Mouse (Mus musculus): ENCODE measurements around the gene Bag5. TPM values are rescaled to one million over a fixed set of nuclear protein-coding genes. Genes with fewer than 3 reads are reported as not detected.
"Not testable (repeated sequence)": the region's sequence is repeated elsewhere in the genome, so short reads cannot be mapped to it uniquely, and the experiment has no call there.

Bag5 gene
- polyA plus RNA-seq, 1 experiment from 2014 or later: 51.4 TPM

DNA sequence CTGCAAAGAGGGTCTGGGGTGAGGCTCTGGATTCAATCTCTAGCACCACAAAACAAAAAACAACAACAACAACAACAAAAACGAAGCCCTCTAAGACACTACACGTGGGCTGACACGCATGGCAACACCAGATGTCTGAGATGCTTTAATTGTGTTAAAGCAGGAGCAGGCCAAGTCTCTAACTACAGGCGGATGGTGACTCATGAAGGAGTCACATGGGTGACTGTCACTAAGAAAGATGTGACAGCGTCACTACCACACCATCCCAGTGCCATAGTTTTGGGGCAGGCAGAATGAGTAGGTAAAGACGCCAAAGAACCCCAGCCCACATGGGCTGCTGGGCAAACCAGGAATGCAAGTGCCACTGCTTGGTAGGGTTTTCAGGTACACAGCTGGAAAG is 39.4 kb upstream of the Bag5 start:
- 86% methylated on average over 6 of the region's 6 CpGs for WGBS
- ATAC-seq (replicated peaks; ENCODE audit: low FRiP score): no peak
- H3K27me3 ChIP-seq: no peaks in the 10 kb centered on the region
- H3K9ac ChIP-seq: no peak overlapping the region
- no peaks in the 10 kb centered on the region for H3K36me3 ChIP-seq
- no peak overlapping the region for H3K4me2 ChIP-seq
- no peak overlapping the region for H3K4me3 ChIP-seq (replicated peaks)
- no peaks in the 10 kb centered on the region for H3K9me3 ChIP-seq (replicated peaks)
- H3K27ac ChIP-seq: no peak overlapping the region
- peaks cover 4% of the 10 kb centered on the region; the same call in 1 of the 2 replicates for H3K4me1 ChIP-seq

DNA sequence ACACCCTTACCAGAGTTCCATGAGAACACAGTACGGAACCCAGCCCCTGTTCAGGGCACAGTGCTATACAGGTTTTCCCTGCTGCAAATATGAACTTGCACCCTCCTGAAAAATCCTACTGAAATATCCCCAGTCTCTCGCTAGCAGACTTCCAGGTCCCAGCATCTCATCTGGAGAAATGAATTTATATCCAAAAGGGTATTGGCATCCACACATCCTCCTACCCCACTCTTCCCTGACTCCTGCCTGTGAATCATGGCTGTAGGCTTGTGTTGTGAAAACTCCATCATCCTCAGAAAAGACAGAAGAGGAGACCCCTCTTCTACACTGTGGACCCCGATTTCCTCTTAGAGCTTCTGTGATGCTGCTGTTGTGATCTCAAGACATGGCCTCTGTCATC is 37.7 kb upstream of the Bag5 start:
- Histone ChIP-seq H3K27me3 (no peaks in the 10 kb centered on the region), H3K9ac (no peak overlapping the region), H3K9me3 (replicated peaks) (no peaks in the 10 kb centered on the region), H3K4me2 (no peak overlapping the region), H3K27ac (no peak overlapping the region), H3K36me3 (no peaks in the 10 kb centered on the region), H3K4me1 (peaks cover 14% of the 10 kb centered on the region), H3K4me3 (replicated peaks) (no peak overlapping the region)
- WGBS: 90% methylated on average over 3 of the region's 3 CpGs
- no peak for ATAC-seq (replicated peaks; ENCODE audit: low FRiP score)

DNA sequence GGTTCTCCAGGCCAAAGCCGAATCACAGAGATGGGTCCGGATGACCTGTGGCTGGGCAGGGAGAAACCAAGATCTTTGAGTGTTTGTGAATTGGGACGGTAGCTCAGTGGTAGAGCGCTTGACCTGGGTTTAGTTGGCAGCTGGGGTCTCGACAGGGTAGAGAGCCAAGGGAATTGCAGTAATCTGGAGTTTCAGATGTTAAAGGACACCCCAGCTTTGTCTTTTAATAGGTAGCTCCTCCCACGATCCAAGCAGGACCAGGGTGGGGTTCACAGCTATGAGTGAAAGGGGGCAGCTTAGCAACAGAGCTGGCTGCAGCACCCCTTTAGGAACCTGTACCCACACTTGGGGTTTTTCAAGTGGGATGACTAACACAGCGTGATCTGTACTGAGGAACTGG is 34.4 kb upstream of the Bag5 start:
- Histone ChIP-seq H3K9me3 (replicated peaks) (no peaks in the 10 kb centered on the region), H3K27ac (no peak overlapping the region), H3K4me2 (no peak overlapping the region), H3K4me3 (replicated peaks) (no peak overlapping the region), H3K36me3 (no peaks in the 10 kb centered on the region), H3K4me1 (peaks cover 32% of the 10 kb centered on the region), H3K9ac (no peak overlapping the region), H3K27me3 (no peaks in the 10 kb centered on the region)
- no peak for ATAC-seq (replicated peaks; ENCODE audit: low FRiP score)
- WGBS: 80% methylated on average over 7 of the region's 7 CpGs

DNA sequence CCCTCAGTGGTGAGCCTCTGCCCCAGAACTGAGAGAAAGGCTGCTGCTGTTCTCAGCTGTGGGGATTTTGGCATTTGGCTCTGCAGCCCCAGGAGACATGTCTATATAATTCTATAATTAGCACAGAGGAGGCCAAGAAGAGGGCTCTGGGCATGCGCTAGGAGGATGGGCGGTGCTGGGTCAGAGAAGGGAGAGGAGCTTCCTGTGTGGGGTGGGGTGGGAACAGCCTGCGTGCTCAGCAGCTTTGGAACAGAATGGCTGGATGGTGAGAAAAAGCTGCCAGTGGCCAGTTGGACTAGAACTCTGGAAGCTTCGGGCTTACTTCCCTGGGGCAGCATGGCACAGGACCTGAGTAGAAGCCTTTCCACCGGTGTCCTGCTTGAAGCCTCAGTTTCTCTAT is 33.0 kb upstream of the Bag5 start:
- Histone ChIP-seq H3K9ac (no peak overlapping the region), H3K4me1 (peaks cover 32% of the 10 kb centered on the region), H3K36me3 (no peaks in the 10 kb centered on the region), H3K27ac (peak overlapping the region; percentile 81), H3K4me2 (no peak overlapping the region; the same call in 1 of the 2 replicates), H3K9me3 (replicated peaks) (no peaks in the 10 kb centered on the region), H3K27me3 (no peaks in the 10 kb centered on the region), H3K4me3 (replicated peaks) (no peak overlapping the region)
- 50% methylated on average over 5 of the region's 5 CpGs for WGBS
- peak; percentile 73 for ATAC-seq (replicated peaks; ENCODE audit: low FRiP score)

DNA sequence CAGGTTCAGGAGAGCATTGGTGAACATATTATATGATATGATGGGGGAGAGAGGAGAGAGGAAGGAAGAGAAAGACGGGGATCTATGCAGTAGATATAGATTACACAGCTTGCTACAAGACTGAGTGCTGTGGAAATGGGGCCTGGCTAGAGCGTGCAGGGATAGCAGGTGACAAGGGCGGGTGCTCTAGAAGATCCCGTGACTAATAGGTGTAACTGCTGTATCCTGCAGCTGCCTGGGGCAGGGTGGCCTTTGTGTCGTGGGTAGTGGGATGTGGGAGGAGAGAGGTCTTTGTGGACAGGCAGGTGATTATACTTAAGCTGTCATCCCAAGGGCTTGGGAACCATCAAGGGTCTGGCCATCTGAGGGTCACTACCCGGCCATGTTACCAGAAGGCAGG is 32.2 kb upstream of the Bag5 start:
- no peak for ATAC-seq (replicated peaks; ENCODE audit: low FRiP score)
- no peak overlapping the region for H3K9ac ChIP-seq
- H3K9me3 ChIP-seq (replicated peaks): no peaks in the 10 kb centered on the region
- peak overlapping the region; percentile 81 for H3K27ac ChIP-seq
- H3K27me3 ChIP-seq: no peaks in the 10 kb centered on the region
- H3K4me2 ChIP-seq: no peak overlapping the region
- no peaks in the 10 kb centered on the region for H3K36me3 ChIP-seq
- H3K4me3 ChIP-seq (replicated peaks): no peak overlapping the region
- H3K4me1 ChIP-seq: peaks cover 32% of the 10 kb centered on the region
- WGBS: 67% methylated on average over 6 of the region's 6 CpGs

DNA sequence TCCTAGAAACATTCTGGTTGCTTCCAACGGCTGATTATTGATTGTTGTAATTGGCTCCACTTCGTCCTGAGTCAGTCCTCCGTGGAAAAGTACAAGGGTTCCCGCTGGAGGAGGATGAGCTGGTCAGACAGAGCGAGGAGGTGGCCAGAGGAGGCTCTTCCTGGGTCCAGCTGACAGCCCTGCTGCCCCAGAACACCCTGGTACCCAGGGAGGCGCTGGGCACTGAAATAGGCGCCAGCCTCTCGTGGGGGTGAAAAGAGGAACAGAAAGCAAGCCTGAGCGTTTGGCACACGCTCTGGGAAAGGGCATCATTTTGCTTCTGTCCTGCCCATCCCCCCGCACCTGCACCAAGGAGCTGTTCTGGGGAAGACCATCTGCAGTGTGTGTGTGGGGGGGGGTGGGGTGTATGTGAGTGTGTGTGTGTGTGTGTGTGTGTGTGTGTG is 30.9 kb upstream of the Bag5 start:
- no peaks in the 10 kb centered on the region for H3K36me3 ChIP-seq
- no peak overlapping the region for H3K4me3 ChIP-seq (replicated peaks)
- no peak overlapping the region for H3K4me2 ChIP-seq
- ATAC-seq (replicated peaks; ENCODE audit: low FRiP score): 0 out of 2 replicates have a peak, but pooled peaks have one; percentile 16
- no peaks in the 10 kb centered on the region for H3K9me3 ChIP-seq (replicated peaks)
- H3K4me1 ChIP-seq: peaks cover 32% of the 10 kb centered on the region
- WGBS: 59% methylated on average over 11 of the region's 11 CpGs
- peak overlapping the region; percentile 67 for H3K27ac ChIP-seq
- no peak overlapping the region for H3K9ac ChIP-seq
- H3K27me3 ChIP-seq: no peaks in the 10 kb centered on the region

DNA sequence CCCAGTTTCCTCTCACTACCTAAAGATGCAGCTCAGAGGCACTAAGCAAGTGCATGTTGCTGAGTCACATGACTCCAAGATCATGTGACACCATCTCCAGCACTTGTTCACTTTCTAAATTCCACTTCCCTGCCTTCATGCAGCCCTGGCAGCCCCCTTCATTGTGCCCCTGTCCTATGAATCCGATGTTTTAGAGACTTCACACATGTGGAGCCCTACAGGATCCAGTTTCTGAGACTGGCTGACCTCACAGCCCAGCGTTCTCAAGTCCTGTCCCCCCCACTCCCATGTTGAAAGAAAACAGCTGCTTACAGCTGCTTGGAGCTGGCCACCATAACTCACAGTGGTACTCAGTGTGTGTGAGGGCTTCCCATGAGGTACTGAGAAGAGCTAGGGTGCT is 30.4 kb upstream of the Bag5 start:
- H3K4me2 ChIP-seq: no peak overlapping the region

DNA sequence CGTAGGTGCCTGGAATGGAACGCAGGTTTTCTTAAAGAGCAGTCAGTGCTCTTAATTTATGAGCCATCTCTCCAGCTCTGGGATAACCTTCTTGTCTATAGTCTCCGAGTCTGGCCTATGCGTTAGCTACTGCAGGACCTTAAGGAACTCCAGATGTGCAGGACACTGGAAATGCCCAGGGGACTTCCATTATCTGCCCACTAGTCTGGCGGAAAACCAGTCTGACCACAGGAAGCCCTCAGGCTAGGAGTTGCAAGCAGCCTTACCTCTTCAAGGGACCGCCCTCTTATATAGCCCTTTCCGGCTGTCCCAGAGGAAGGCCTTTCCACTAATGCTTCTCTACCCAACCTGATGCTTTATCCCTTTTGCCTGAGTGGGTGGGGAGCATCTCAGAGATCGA is 28.3 kb upstream of the Bag5 start:
- Histone ChIP-seq H3K27me3 (no peaks in the 10 kb centered on the region), H3K4me1 (peaks cover 27% of the 10 kb centered on the region), H3K4me3 (replicated peaks) (no peak overlapping the region), H3K27ac (no peak overlapping the region), H3K9me3 (replicated peaks) (no peaks in the 10 kb centered on the region), H3K4me2 (no peak overlapping the region), H3K9ac (no peak overlapping the region), H3K36me3 (no peaks in the 10 kb centered on the region)
- WGBS: 63% methylated on average over 8 of the region's 8 CpGs
- ATAC-seq (replicated peaks; ENCODE audit: low FRiP score): no peak

More for the DNA sequence above, 30.4 kb upstream of the Bag5 start:
- H3K4me1 ChIP-seq: peaks cover 32% of the 10 kb centered on the region
- H3K9ac ChIP-seq: no peak overlapping the region
- no peaks in the 10 kb centered on the region for H3K9me3 ChIP-seq (replicated peaks)
- H3K36me3 ChIP-seq: no peaks in the 10 kb centered on the region
- no peak overlapping the region for H3K4me3 ChIP-seq (replicated peaks)
- H3K27me3 ChIP-seq: no peaks in the 10 kb centered on the region
- peak; percentile 90 for ATAC-seq (replicated peaks; ENCODE audit: low FRiP score)
- 35% methylated on average over 2 of the region's 2 CpGs for WGBS
- peak overlapping the region; percentile 67 for H3K27ac ChIP-seq

DNA sequence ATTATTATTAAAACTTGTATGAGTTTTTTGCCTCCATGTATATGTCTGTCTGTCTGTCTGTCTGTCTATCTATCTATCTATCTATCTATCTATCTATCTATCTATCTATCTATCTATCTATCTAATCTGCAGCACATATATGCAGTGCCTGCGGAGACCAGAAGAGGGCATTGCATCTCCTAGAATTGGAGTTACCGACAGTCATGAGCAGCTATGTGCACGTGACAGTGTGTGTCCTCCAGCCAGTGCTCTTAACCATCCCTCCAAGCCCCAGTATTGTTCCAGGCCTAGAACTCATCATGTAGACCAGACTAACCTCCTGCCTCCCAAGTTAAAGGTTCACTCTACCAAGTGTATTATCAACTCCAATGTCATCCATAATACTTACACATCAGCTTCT is 25.7 kb upstream of the Bag5 start:
- Histone ChIP-seq H3K4me3 (replicated peaks) (no peak overlapping the region), H3K4me2 (no peak overlapping the region), H3K36me3 (no peaks in the 10 kb centered on the region), H3K27ac (no peak overlapping the region), H3K27me3 (no peaks in the 10 kb centered on the region), H3K9me3 (replicated peaks) (no peaks in the 10 kb centered on the region), H3K4me1 (peaks cover 6% of the 10 kb centered on the region), H3K9ac (no peak overlapping the region)
- WGBS: 14% methylated on average over 3 of the region's 3 CpGs
- no peak for ATAC-seq (replicated peaks; ENCODE audit: low FRiP score)

DNA sequence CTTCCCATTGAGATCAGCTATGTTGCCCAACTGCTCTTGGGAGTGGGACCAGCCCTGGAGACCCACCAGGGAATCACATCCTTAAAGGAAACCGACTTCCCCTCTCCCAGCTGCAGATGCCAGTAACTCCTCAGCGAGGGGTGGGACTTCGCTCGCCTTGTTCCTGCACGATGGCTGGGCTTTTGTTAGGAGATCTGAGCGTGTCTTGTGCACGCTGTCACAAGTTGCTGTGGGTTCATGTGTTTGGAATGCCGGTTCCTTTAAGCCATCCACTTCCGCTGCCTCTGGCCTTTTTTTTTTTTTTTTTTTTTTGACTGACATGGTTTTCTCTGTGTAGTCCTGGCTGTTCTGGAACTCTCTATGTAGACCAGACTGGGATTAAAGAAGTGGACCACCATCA is 24.3 kb upstream of the Bag5 start:
- no peak overlapping the region for H3K9ac ChIP-seq
- H3K27ac ChIP-seq: no peak overlapping the region
- 0 out of 2 replicates have a peak, but pooled peaks cover 3% of the 10 kb centered on the region for H3K36me3 ChIP-seq
- H3K4me3 ChIP-seq (replicated peaks): no peak overlapping the region
- ATAC-seq (replicated peaks; ENCODE audit: low FRiP score): no peak
- no peak overlapping the region for H3K4me2 ChIP-seq
- no peaks in the 10 kb centered on the region for H3K9me3 ChIP-seq (replicated peaks)
- H3K27me3 ChIP-seq: no peaks in the 10 kb centered on the region
- H3K4me1 ChIP-seq: peaks cover 6% of the 10 kb centered on the region; the same call in 1 of the 2 replicates
- 70% methylated on average over 9 of the region's 9 CpGs for WGBS

DNA sequence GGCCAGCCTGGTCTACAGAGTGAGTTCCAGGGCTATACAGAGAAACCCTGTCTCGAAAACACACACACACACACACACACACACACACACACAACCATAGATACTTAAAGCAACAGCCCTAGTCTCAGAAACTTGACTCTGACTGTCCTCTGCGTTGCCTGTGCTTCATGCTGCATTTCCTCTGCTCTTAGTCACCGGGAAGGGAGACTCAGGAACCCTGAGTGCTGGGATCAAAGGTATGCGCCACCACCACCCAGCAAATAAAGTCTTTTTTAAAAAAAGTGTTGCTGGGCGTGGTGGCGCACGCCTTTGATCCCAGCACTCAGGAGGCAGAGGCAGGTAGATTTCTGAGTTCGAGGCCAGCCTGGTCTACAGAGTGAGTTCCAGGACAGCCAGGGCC is 23.6 kb upstream of the Bag5 start:
- 87% methylated on average over 8 of the region's 8 CpGs for WGBS
- not testable (repeated sequence) for H3K4me2 ChIP-seq; H3K36me3 ChIP-seq; ATAC-seq (replicated peaks; ENCODE audit: low FRiP score); H3K9ac ChIP-seq; H3K9me3 ChIP-seq (replicated peaks); H3K27me3 ChIP-seq; H3K27ac ChIP-seq; H3K4me3 ChIP-seq (replicated peaks)
- peaks cover 13% of the 10 kb centered on the region; the same call in 1 of the 2 replicates for H3K4me1 ChIP-seq

DNA sequence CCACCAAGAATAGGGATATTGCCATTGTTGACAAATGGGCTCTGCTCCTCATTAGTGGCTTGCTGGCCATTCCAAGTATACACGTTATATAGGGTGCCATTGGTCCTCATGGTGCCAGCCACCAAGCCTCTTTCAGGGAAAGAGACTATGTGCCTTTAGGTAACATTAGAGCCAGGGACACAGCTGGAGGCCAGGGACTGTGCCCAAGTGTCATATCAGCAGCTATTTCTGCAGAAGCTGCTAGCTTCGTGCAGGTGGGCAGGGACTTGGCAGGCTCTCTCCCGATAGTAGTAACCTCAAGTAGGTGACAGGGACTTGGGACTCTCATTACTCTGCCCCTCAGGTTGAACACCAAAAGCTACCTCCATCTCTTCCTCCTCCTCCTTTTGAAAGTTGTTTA is 21.9 kb upstream of the Bag5 start:
- Histone ChIP-seq H3K9ac (no peak overlapping the region), H3K4me3 (replicated peaks) (no peak overlapping the region), H3K36me3 (peaks cover 14% of the 10 kb centered on the region), H3K4me1 (peaks cover 14% of the 10 kb centered on the region; the same call in 1 of the 2 replicates), H3K27ac (no peak overlapping the region), H3K9me3 (replicated peaks) (no peaks in the 10 kb centered on the region), H3K4me2 (no peak overlapping the region), H3K27me3 (no peaks in the 10 kb centered on the region)
- no peak for ATAC-seq (replicated peaks; ENCODE audit: low FRiP score)
- 85% methylated on average over 3 of the region's 3 CpGs for WGBS

DNA sequence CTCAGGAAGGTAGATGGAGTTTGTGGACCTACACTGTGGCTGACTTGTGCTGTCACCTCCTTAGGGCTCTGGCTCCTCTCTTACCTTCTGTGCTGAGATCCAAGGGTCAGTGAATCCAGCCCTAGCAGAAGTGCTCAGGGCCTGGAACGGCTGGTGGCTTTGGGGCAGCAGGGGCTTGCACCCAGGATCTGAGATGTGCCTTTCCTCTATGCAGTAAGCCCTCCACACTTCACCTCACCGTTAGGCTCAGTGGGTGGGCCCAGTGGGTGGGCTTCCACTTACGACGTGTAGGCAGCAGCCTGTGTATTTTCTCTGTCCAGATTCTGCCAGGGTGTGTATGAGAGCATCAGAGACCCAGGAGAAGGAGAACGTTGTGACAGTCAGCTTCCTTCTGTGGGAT is 19.9 kb upstream of the Bag5 start:
- Histone ChIP-seq H3K4me3 (replicated peaks) (no peak overlapping the region), H3K27me3 (no peaks in the 10 kb centered on the region), H3K4me2 (no peak overlapping the region), H3K36me3 (peaks cover 22% of the 10 kb centered on the region), H3K9ac (no peak overlapping the region), H3K27ac (no peak overlapping the region), H3K4me1 (peaks cover 14% of the 10 kb centered on the region; the same call in 1 of the 2 replicates), H3K9me3 (replicated peaks) (no peaks in the 10 kb centered on the region)
- WGBS: 64% methylated on average over 5 of the region's 5 CpGs
- peak; percentile 52; the same call in 1 of the 2 replicates for ATAC-seq (replicated peaks; ENCODE audit: low FRiP score)

Data from kidney, embryonic 15.5 days (tissue).